Comparison of ENCODE assay signal across 8 mouse cellular contexts in genomic region chr4:109118327-109118659, GRCm38 (mm10).
DNase-seq lines count a peak whose midpoint lies in the region; ATAC-seq and TF ChIP-seq lines count a peak whose summit lies in the region.

No protein-coding gene starts in this region.

- peak overlapping the region; percentile 58 for H3K4me2 ChIP-seq in forebrain, embryonic 16.5 days (ENCODE audit: low read length)
- peak overlapping the region; percentile 77 for H3K4me2 ChIP-seq in midbrain, embryonic 13.5 days (replicated peaks)

- H3K36me3 ChIP-seq in C2C12 (ENCODE audit: control insufficient read depth, insufficient read depth): no peaks in the 10 kb centered on the region
- H3K36me3 ChIP-seq in forebrain, embryonic 16.5 days (ENCODE audit: control insufficient read depth, insufficient read depth): no peaks in the 10 kb centered on the region
- no peaks in the 10 kb centered on the region for H3K36me3 ChIP-seq in midbrain, embryonic 13.5 days

- peaks cover 29% of the 10 kb centered on the region for H3K79me3 ChIP-seq in C2C12 (ENCODE audit: low read depth)

- TF ChIP-seq CTCF in C2C12 (IDR thresholded peaks at IDR 0.05; ENCODE audit: control insufficient read depth, insufficient read depth, insufficient read length): no peak
- no peak for TF ChIP-seq CTCF in left cerebral cortex, adult 2 months (IDR thresholded peaks at IDR 0.05)

- peak overlapping the region; percentile 74 for H3ac ChIP-seq in C2C12 (ENCODE audit: control insufficient read depth, insufficient read length, low read depth)

- H3K79me2 ChIP-seq in C2C12 (ENCODE audit: control insufficient read depth, insufficient read depth): peaks cover 45% of the 10 kb centered on the region

- H3K9ac ChIP-seq in forebrain, embryonic 16.5 days (replicated peaks; ENCODE audit: low read depth, low read length): peak overlapping the region; percentile 59
- H3K9ac ChIP-seq in midbrain, embryonic 13.5 days (replicated peaks): peak overlapping the region; percentile 68

- no peaks in the 10 kb centered on the region for H3K9me3 ChIP-seq in forebrain, embryonic 16.5 days (ENCODE audit: control insufficient read depth, low read length)
- no peaks in the 10 kb centered on the region for H3K9me3 ChIP-seq in midbrain, embryonic 13.5 days

- DNase-seq in left cerebral cortex, adult 2 months (ENCODE audit: extremely low spot score in 1 of 2, low spot score in 2 of 2): peak in 1 of 2 experiments; percentile 43
- DNase-seq in urinary bladder, postnatal 4 days (ENCODE audit: low spot score in 2 of 2): no peak
- DNase-seq in natural killer cell, adult 2 months (ENCODE audit: low spot score in 2 of 2): no peak
- DNase-seq in gastrocnemius, adult 8-10 months (ENCODE audit: low spot score in 2 of 2): no peak

- 0 out of 2 replicates have a peak overlapping the region, but pooled peaks have one; percentile 5 for H3K27ac ChIP-seq in forebrain, embryonic 16.5 days (ENCODE audit: low read length)
- peak overlapping the region; percentile 77 for H3K27ac ChIP-seq in left cerebral cortex, adult 2 months
- H3K27ac ChIP-seq in midbrain, embryonic 13.5 days: peak overlapping the region; percentile 56

- peak overlapping the region; percentile 45 for H3K4me3 ChIP-seq in C2C12 (ENCODE audit: insufficient read depth, poor library complexity, severe bottlenecking)
- H3K4me3 ChIP-seq in forebrain, embryonic 16.5 days (replicated peaks; ENCODE audit: low read length): peak overlapping the region; percentile 49
- H3K4me3 ChIP-seq in left cerebral cortex, adult 2 months: peak overlapping the region; percentile 52
- H3K4me3 ChIP-seq in midbrain, embryonic 13.5 days (replicated peaks): peak overlapping the region; percentile 51

- intact Hi-C loops in left cerebral cortex, adult 2 months (cut with DNase I): loop anchor here (5.0 kb wide), 1 partner anchor 39 kb away; no protein-coding TSS in a partner anchor

- 3% methylated on average over 6 of the region's 6 CpGs for whole genome bisulfite sequencing in forebrain, embryonic 16.5 days
- WGBS in midbrain, embryonic 13.5 days: 5% methylated on average over 6 of the region's 6 CpGs

- peaks cover 17% of the 10 kb centered on the region for H3K4me1 ChIP-seq in forebrain, embryonic 16.5 days (replicated peaks; ENCODE audit: control insufficient read depth, insufficient read depth, low read length)
- peaks cover 16% of the 10 kb centered on the region for H3K4me1 ChIP-seq in midbrain, embryonic 13.5 days (replicated peaks)

- no peaks in the 10 kb centered on the region for H3K27me3 ChIP-seq in C2C12 (ENCODE audit: control insufficient read depth, insufficient read depth, insufficient read length)
- H3K27me3 ChIP-seq in forebrain, embryonic 16.5 days (replicated peaks; ENCODE audit: control insufficient read depth, insufficient read depth, low read length): no peaks in the 10 kb centered on the region
- H3K27me3 ChIP-seq in midbrain, embryonic 13.5 days: no peaks in the 10 kb centered on the region

- peak; percentile 52 for ATAC-seq in CD4-positive, CD25-positive, alpha-beta regulatory T cell, adult 4 months
- peak; percentile 41 for ATAC-seq in forebrain, embryonic 16.5 days
- ATAC-seq in midbrain, embryonic 13.5 days: peak; percentile 46

TF ChIP-seq in C2C12, 6 proteins besides CTCF, POLR2A, EP300 and RAD21:
- TF ChIP-seq FOSL1 (IDR thresholded peaks at IDR 0.05; ENCODE audit: insufficient read depth, low read length, poor library complexity, severe bottlenecking): no peak
- TF ChIP-seq MYOG (IDR thresholded peaks at IDR 0.05; ENCODE audit: control insufficient read depth, extremely low read depth, insufficient read length): no peak
- TF ChIP-seq MYOD1 (IDR thresholded peaks at IDR 0.05; ENCODE audit: control insufficient read depth, insufficient read length, low read depth): no peak
- no peak for TF ChIP-seq CEBPB (IDR thresholded peaks at IDR 0.05; ENCODE audit: low read depth)
- no peak for TF ChIP-seq USF1 (IDR thresholded peaks at IDR 0.05; ENCODE audit: low read depth)
- no peak for TF ChIP-seq MAX (IDR thresholded peaks at IDR 0.05)
TF ChIP-seq in C2C12: peak in this region for 0.

Comparison
In these comparisons a context has a peak if more than half of its experiments do, and no peak if none do; other contexts are left out.
1. H3K27ac ChIP-seq: peak in every context shown above with its lines; median percentile 77 in left cerebral cortex, adult 2 months; 56 in midbrain, embryonic 13.5 days; 5 in forebrain, embryonic 16.5 days.